Mouse (Mus musculus) thymus, adult 2 months (tissue): ENCODE data around the gene Sun2.

Source experiments
- CTCF ChIP-seq: fragments of 200-500 bp; IDR thresholded peaks from 2 replicates; pipeline ENCODE4 v1.5.1; 2012; ENCODE audit warnings: mild to moderate bottlenecking, control low read depth, low read length, moderate library complexity, borderline replicate concordance; ENCODE audit not compliant: control insufficient read depth, poor library complexity, insufficient read depth; ENCODE audit errors: extremely low read depth
- POLR2A ChIP-seq: fragments of 200-500 bp; IDR thresholded peaks from 2 replicates; pipeline ENCODE4 v1.6.1; 2012; ENCODE audit warnings: mild to moderate bottlenecking, low read length, control low read depth, moderate library complexity; ENCODE audit not compliant: control insufficient read depth, poor library complexity, insufficient read depth; ENCODE audit errors: extremely low read depth

DNA sequence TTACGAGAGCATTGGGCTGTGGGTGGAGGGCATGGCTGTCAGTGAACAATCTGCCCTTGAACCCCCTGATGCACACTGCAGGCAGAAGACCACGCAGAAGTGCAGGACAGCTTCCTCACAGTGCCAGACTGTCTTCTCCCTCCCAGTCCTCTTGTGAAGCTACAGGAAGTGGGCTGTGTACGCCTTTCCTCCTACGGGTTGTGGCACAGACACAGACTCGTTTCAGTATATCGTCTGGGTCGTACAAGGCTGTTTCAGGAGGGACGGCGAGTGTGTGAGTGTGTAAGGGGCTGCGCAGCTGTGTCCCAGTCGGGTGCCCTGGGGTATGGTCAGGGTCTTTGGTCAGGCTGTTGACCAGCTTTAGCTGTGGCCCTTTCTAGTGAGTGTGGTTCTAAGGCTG is 48.6 kb downstream of the Sun2 start:
- no peak for TF ChIP-seq CTCF
- peak; percentile 67 for TF ChIP-seq POLR2A
